Mouse (Mus musculus): ENCODE results near the gene Timp1.

- no peak for TF ChIP-seq CTCF (IDR thresholded peaks at IDR 0.05; ENCODE audit: control insufficient read depth, insufficient read depth, low read length)
- TF ChIP-seq POLR2A (IDR thresholded peaks at IDR 0.05; ENCODE audit: borderline replicate concordance, control insufficient read depth, low read depth, low read length) = no peak
Measured at GRCm38 (mm10) chrX:20869962-20870513, at the start of gene Timp1.
